In genomic region chr1:51929557-51929956, GRCm38 (mm10) we compare ENCODE assay signal across 27 mouse cellular contexts. TPM values are rescaled to one million over a fixed set of nuclear protein-coding genes. Genes with fewer than 3 reads are reported as not detected.
DNase-seq lines count a peak whose midpoint lies in the region; ATAC-seq and TF ChIP-seq lines count a peak whose summit lies in the region.
"Had no signal": no experiment of that assay in that cellular context is flagged by ENCODE, and none has a peak within 500 bp of the region (broad histone marks: within the 10 kb centered on the region; RNA-seq: fewer than 3 reads in every experiment).

No protein-coding gene starts in this region.

- no peak for ATAC-seq in heart, postnatal 0 days (ENCODE audit: insufficient read depth, low read depth)
- ATAC-seq in heart, embryonic 11.5 days (replicated peaks; ENCODE audit: insufficient number of reproducible peaks, low FRiP score, low TSS enrichment): no peak
- ATAC-seq in kidney, postnatal 0 days (replicated peaks; ENCODE audit: low FRiP score, low read depth): no peak
- peak; percentile 60 to 66 for ATAC-seq in hematopoietic stem cell, adult 5-6 weeks (replicated peaks in 1 of 2; ENCODE audit: insufficient read depth in 1 of 2, low FRiP score in 2 of 2, low TSS enrichment in 1 of 2, low read depth in 1 of 2, poor library complexity in 2 of 2, severe bottlenecking in 2 of 2)
- ATAC-seq in intestine, embryonic 15.5 days: no peak
- ATAC-seq: CD4-positive, CD25-positive, alpha-beta regulatory T cell, adult 4 months; forebrain, embryonic 14.5 days; forebrain, embryonic 16.5 days; Patski had no signal

- TF ChIP-seq CTCF in heart, postnatal 0 days (IDR thresholded peaks at IDR 0.05; ENCODE audit: low read depth): no peak
- TF ChIP-seq CTCF in kidney, postnatal 0 days (IDR thresholded peaks at IDR 0.05; ENCODE audit: low read depth): no peak

- no peaks in the 10 kb centered on the region for H3K4me1 ChIP-seq in heart, postnatal 0 days (ENCODE audit: control insufficient read depth, insufficient read depth)
- H3K4me1 ChIP-seq in heart, embryonic 11.5 days (ENCODE audit: control insufficient read depth, insufficient read depth, low read length): peaks cover 14% of the 10 kb centered on the region
- H3K4me1 ChIP-seq in kidney, postnatal 0 days (replicated peaks; ENCODE audit: insufficient read depth, low read length): no peaks in the 10 kb centered on the region
- H3K4me1 ChIP-seq in intestine, embryonic 15.5 days (replicated peaks): 0 out of 2 replicates have a peak, but pooled peaks cover 3% of the 10 kb centered on the region
- H3K4me1 ChIP-seq: embryonic facial prominence, embryonic 13.5 days; embryonic facial prominence, embryonic 15.5 days had no signal

- no peak overlapping the region for H3K4me2 ChIP-seq in heart, postnatal 0 days (ENCODE audit: low read depth, low read length)
- no peak overlapping the region for H3K4me2 ChIP-seq in heart, embryonic 11.5 days
- no peak overlapping the region for H3K4me2 ChIP-seq in kidney, postnatal 0 days (ENCODE audit: low read length)
- no peak overlapping the region for H3K4me2 ChIP-seq in intestine, embryonic 15.5 days (replicated peaks)
- H3K4me2 ChIP-seq: embryonic facial prominence, embryonic 13.5 days; embryonic facial prominence, embryonic 15.5 days; forebrain, embryonic 12.5 days had no signal

- H3K9me3 ChIP-seq in heart, postnatal 0 days (replicated peaks; ENCODE audit: control insufficient read depth, low read length): no peaks in the 10 kb centered on the region
- H3K9me3 ChIP-seq in heart, embryonic 11.5 days (replicated peaks; ENCODE audit: control insufficient read depth, low read length): no peaks in the 10 kb centered on the region
- no peaks in the 10 kb centered on the region for H3K9me3 ChIP-seq in kidney, postnatal 0 days (replicated peaks; ENCODE audit: low read length)
- no peaks in the 10 kb centered on the region for H3K9me3 ChIP-seq in intestine, embryonic 15.5 days
- H3K9me3 ChIP-seq: embryonic facial prominence, embryonic 13.5 days; embryonic facial prominence, embryonic 15.5 days; forebrain, embryonic 10.5 days; forebrain, embryonic 12.5 days; G1E had no signal

- H3K9ac ChIP-seq in heart, postnatal 0 days (replicated peaks; ENCODE audit: low read depth, low read length): no peak overlapping the region
- no peak overlapping the region for H3K9ac ChIP-seq in heart, embryonic 11.5 days (ENCODE audit: low read depth, low read length)
- H3K9ac ChIP-seq in kidney, postnatal 0 days (ENCODE audit: low read depth, low read length): no peak overlapping the region
- no peak overlapping the region for H3K9ac ChIP-seq in intestine, embryonic 15.5 days
- H3K9ac ChIP-seq: embryonic facial prominence, embryonic 13.5 days; embryonic facial prominence, embryonic 15.5 days; forebrain, embryonic 12.5 days had no signal

- no peak overlapping the region for H3K27ac ChIP-seq in heart, postnatal 0 days (ENCODE audit: low read depth)
- no peak overlapping the region for H3K27ac ChIP-seq in heart, embryonic 11.5 days (ENCODE audit: low read depth, low read length)
- no peak overlapping the region for H3K27ac ChIP-seq in kidney, postnatal 0 days
- H3K27ac ChIP-seq in intestine, embryonic 15.5 days: no peak overlapping the region
- H3K27ac ChIP-seq: embryonic facial prominence, embryonic 13.5 days; embryonic facial prominence, embryonic 15.5 days; forebrain, embryonic 10.5 days; forebrain, embryonic 12.5 days had no signal

- H3K27me3 ChIP-seq in heart, postnatal 0 days (ENCODE audit: control insufficient read depth, insufficient read depth, low read length): no peaks in the 10 kb centered on the region
- H3K27me3 ChIP-seq in heart, embryonic 11.5 days (ENCODE audit: control insufficient read depth, insufficient read depth, low read length): no peaks in the 10 kb centered on the region
- H3K27me3 ChIP-seq in kidney, postnatal 0 days (ENCODE audit: insufficient read depth, low read length): no peaks in the 10 kb centered on the region
- H3K27me3 ChIP-seq in intestine, embryonic 15.5 days (replicated peaks): no peaks in the 10 kb centered on the region
- H3K27me3 ChIP-seq: CH12.LX; embryonic facial prominence, embryonic 13.5 days; embryonic facial prominence, embryonic 15.5 days; forebrain, embryonic 12.5 days; Patski had no signal

- TF ChIP-seq EP300 in heart, postnatal 0 days (IDR thresholded peaks at IDR 0.05; ENCODE audit: low read depth): no peak

- peak; percentile 10 for DNase-seq in heart, postnatal 0 days (ENCODE audit: low spot score)
- DNase-seq in kidney, postnatal 0 days (ENCODE audit: low spot score): peak; percentile 35
- DNase-seq in kidney, postnatal 36 days: no peak
- DNase-seq: adrenal gland, adult 2 months; adrenal gland, postnatal 10 days; adrenal gland, postnatal 25 days; B cell, adult 2 months; cerebellum, adult 11-12 months; cerebellum, adult 2 months; cerebellum, adult 9-10 months; cerebellum, postnatal 10 days; cerebellum, postnatal 25 days; embryo, embryonic 11 days had no signal

- no peak overlapping the region for H3K4me3 ChIP-seq in heart, postnatal 0 days (ENCODE audit: low read depth, low read length)
- H3K4me3 ChIP-seq in heart, embryonic 11.5 days (ENCODE audit: low read depth, low read length): no peak overlapping the region
- H3K4me3 ChIP-seq in kidney, postnatal 0 days (replicated peaks; ENCODE audit: low read depth, low read length): no peak overlapping the region
- no peak overlapping the region for H3K4me3 ChIP-seq in intestine, embryonic 15.5 days (replicated peaks)
- H3K4me3 ChIP-seq: embryonic facial prominence, embryonic 13.5 days; embryonic facial prominence, embryonic 15.5 days; erythroblast, embryonic 14.5 days; forebrain, embryonic 10.5 days; forebrain, embryonic 12.5 days had no signal

- WGBS in heart, postnatal 0 days: 43% methylated on average over 3 of the region's 3 CpGs
- 48% methylated on average over 3 of the region's 3 CpGs for WGBS in heart, embryonic 11.5 days (ENCODE audit: insufficient replicate concordance)
- WGBS in kidney, postnatal 0 days: 35% methylated on average over 3 of the region's 3 CpGs
- 56% methylated on average over 3 of the region's 3 CpGs for WGBS in intestine, embryonic 15.5 days

- no peaks in the 10 kb centered on the region for H3K36me3 ChIP-seq in heart, postnatal 0 days (replicated peaks; ENCODE audit: control insufficient read depth, insufficient read depth, low read length)
- H3K36me3 ChIP-seq in heart, embryonic 11.5 days (ENCODE audit: control insufficient read depth, insufficient read depth, low read length): no peaks in the 10 kb centered on the region
- no peaks in the 10 kb centered on the region for H3K36me3 ChIP-seq in kidney, postnatal 0 days (ENCODE audit: insufficient read depth, low read length)
- H3K36me3 ChIP-seq in intestine, embryonic 15.5 days: no peaks in the 10 kb centered on the region
- H3K36me3 ChIP-seq: embryonic facial prominence, embryonic 13.5 days; embryonic facial prominence, embryonic 15.5 days; forebrain, embryonic 10.5 days; forebrain, embryonic 12.5 days; G1E had no signal

RNA-seq across cellular contexts. Expression of gene Myo1b, which starts 13.7 kb away (rescaled TPM):
- 12.6 and 14.0 TPM in 2 replicates for total RNA-seq in heart, postnatal 0 days (2014; rRNA removed; ENCODE audit: low replicate concordance)
- polyA plus RNA-seq in heart, postnatal 0 days (2015; fragmentation: Nextera tagmentation; extraction: Ambion mirVana): 22.8 and 24.3 TPM in 2 replicates
- polyA plus RNA-seq in heart, embryonic 11.5 days (2014; fragmentation: Nextera tagmentation; extraction: Ambion mirVana): 39.1 and 51.8 TPM in 2 replicates
- 58.0 and 67.0 TPM in 2 replicates for polyA plus RNA-seq in kidney, postnatal 0 days (2015; fragmentation: Nextera tagmentation; extraction: Ambion mirVana)
- total RNA-seq in hematopoietic stem cell, adult 5-6 weeks (2017): 2.3 and 2.7 TPM in 2 replicates
- 45.8 and 54.0 TPM in 2 replicates for polyA plus RNA-seq in intestine, embryonic 15.5 days (2015; fragmentation: Nextera tagmentation; extraction: Ambion mirVana)
- polyA plus RNA-seq: erythroblast, embryonic 14.5 days; G1E had no signal

RNA-seq across cellular contexts. Expression of gene Stat4, which starts 57.4 kb away (rescaled TPM):
- total RNA-seq in heart, postnatal 0 days (2014; rRNA removed; ENCODE audit: low replicate concordance): 0.27 and 1.2 TPM in 2 replicates
- polyA plus RNA-seq in heart, postnatal 0 days (2015; fragmentation: Nextera tagmentation; extraction: Ambion mirVana): 0.27 and 0.33 TPM in 2 replicates
- polyA plus RNA-seq in heart, embryonic 11.5 days (2014; fragmentation: Nextera tagmentation; extraction: Ambion mirVana): 2.1 and 2.7 TPM in 2 replicates
- 1.0 and 1.4 TPM in 2 replicates for polyA plus RNA-seq in kidney, postnatal 0 days (2015; fragmentation: Nextera tagmentation; extraction: Ambion mirVana)
- total RNA-seq in hematopoietic stem cell, adult 5-6 weeks (2017): 84.6 and 99.7 TPM in 2 replicates
- 1.2 and 1.7 TPM in 2 replicates for polyA plus RNA-seq in intestine, embryonic 15.5 days (2015; fragmentation: Nextera tagmentation; extraction: Ambion mirVana)
- polyA plus RNA-seq: adrenal gland, adult 2 months; erythroblast, embryonic 14.5 days; G1E; Patski had no signal

Comparison
In these comparisons a context has a peak if more than half of its experiments do, and no peak if none do; other contexts are left out.
1. DNase-seq: peak in heart, postnatal 0 days (single experiment) and kidney, postnatal 0 days (single experiment); none in kidney, postnatal 36 days (0 of 2).
2. ATAC-seq: peak in hematopoietic stem cell, adult 5-6 weeks (2 of 2); none in heart, postnatal 0 days (single experiment), heart, embryonic 11.5 days (single experiment), kidney, postnatal 0 days (single experiment) and intestine, embryonic 15.5 days (single experiment).